Mouse (Mus musculus) v-Abl transformed pro-B cells (cell line): ENCODE data around the gene Magea10.

Source experiments
- in situ Hi-C, 2 experiments: fragments of 400-800 bp; cut with MboI; formaldehyde crosslinking; loops; one replicate each; pipeline ENCODE4 v1.15.1; 2025; ENCODE audit not compliant: unreplicated experiment in 2 of 2

Magea10 gene

GRCm38 (mm10) chrX:72386758-72387157, at the start of gene Magea10:
Gene Magea10, minus strand, starts transcription at chrX:72386858.
- in situ Hi-C loops = no loop called here

GRCm38 (mm10) chrX:72381972-72382371, 4.7 kb downstream of the Magea10 start:
- in situ Hi-C loops = no loop called here
